Mouse (Mus musculus) C3H10T1/2 (cell line): ENCODE results near the gene Twistnb. TPM values are rescaled to one million over a fixed set of nuclear protein-coding genes. Genes with fewer than 3 reads are reported as not detected.

Source experiments
- polyA plus RNA-seq, 2 experiments: library from polyadenylated mRNA; unstranded; fragments of >200 nt; fragmentation: generic; extraction: Trizol; gene quantifications; one replicate each; pipeline ENCODE4 v1.2.1; 2012; ENCODE audit warnings: missing spikeins in 2 of 2

The Twistnb gene
- 1 to 10 TPM in 1 of 2 experiments, under 1 TPM in 1; 0.99 to 3.5 TPM for polyA plus RNA-seq

GRCm38 (mm10) chr12:33429387-33430160, at the start of gene Twistnb:
Gene Twistnb, plus strand, starts transcription at chr12:33429635.

DNA sequence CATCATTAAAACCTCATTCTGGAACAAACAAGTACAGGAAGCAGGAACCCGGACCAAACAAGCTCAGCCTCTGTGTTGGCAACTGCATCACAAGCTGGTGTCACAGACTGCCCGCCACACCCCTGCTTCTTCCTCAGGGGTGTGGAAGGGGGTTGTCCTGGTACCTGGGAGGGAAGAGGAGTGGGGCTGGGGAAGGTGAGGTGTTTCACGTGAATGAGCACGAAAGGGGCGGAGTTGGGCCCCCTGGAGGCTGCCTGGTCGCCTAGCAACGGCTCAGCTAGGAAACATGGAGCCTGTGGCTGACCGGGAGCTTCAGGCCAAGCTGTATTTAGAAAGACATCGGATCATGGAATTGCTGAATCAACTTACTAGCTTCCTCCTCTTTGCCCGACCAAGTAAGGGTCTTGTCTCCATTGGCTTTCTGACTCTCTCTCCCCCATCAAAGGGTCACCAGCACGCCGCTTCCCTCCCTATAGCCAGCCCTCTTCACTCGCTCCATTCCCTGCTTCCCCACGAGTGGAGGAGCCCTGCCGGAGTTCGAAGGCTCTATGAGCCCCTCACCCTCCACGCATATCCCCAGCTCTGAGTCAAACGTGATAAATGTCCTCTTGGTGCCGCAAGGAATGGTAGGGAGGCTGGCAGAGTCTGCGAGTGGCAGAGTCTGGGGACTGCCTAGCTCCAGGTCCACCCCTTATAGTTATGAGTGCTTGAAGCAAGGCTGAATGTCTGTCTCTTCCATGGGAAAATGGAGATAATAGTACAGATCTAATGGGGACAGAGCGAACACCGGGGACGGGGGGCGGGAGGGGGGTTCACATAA, 34.4 kb upstream of the Twistnb start, which contains the start of gene Efcab10:
Efcab10 (plus strand) TSS at position 51 of the 820 bp plus-strand sequence.

Other genes with a start within 250 kb of the Twistnb start
- not detected for gene Efcab10, start 34.8 kb upstream of the Twistnb start, polyA plus RNA-seq